Comparison of ENCODE assay signal across 9 mouse cellular contexts in the genomic region with DNA sequence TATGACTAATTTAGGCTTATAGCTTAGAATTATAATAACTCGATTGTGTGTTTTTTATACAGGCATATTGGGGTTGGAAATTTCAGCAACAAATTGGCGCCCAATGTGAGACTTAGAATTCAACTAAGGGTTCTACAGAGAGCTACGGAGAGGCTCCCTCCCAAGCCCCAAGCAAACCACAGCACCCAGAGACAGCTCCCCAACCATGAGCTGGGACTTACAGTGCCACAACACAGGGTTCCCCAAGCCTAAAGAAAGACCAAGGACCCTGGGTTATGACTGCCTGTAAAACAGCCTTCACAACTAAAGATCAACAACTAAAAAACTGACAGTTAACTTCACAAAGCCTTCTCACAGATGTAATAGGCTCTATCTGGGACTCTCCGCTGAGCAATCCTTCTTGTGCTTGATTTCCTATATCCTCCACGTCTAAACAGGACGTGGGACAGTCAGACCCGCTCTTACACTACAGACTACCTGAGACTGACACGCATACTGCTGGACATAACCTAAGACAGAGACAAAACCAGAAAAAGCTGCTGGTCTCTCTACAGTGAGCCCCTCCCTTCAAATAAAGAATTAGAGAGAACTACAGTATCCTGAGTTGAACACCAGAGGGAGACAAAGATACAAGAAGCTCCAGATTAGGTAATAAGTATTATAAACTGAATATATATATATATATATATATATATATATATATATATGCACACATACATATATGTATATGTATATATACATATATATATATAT. TPM values are rescaled to one million over a fixed set of nuclear protein-coding genes. Genes with fewer than 3 reads are reported as not detected.
A peak's percentile ranks its signal among the peaks of the same experiment; 100 is the strongest.
DNase-seq lines count a peak whose midpoint lies in the region; ATAC-seq and TF ChIP-seq lines count a peak whose summit lies in the region.
"Had no signal": no experiment of that assay in that cellular context is flagged by ENCODE, and none has a peak within 500 bp of the region (broad histone marks: within the 10 kb centered on the region; RNA-seq: fewer than 3 reads in every experiment).

No protein-coding gene starts in this region.

- 56% methylated on average over 8 of the region's 8 CpGs for WGBS in kidney, adult 2 months

- H3K27ac ChIP-seq in kidney, adult 2 months (ENCODE audit: insufficient read depth, low read depth, low read length), result no peak overlapping the region
- H3K27ac ChIP-seq: heart, embryonic 15.5 days; lung, embryonic 15.5 days had no signal

- no peak for TF ChIP-seq CTCF in kidney, adult 2 months (conservative IDR thresholded peaks at IDR 0.05; ENCODE audit: insufficient read depth, insufficient read length, low read depth, low read length)
- TF ChIP-seq CTCF in Patski (IDR thresholded peaks at IDR 0.05), result peak; percentile 38

- DNase-seq in kidney, adult 2 months, result peak; percentile 45
- no peak for DNase-seq in kidney, adult 11 months
- peak; percentile 62 for DNase-seq in CD4-positive, CD25-positive, alpha-beta regulatory T cell, adult 2 months (ENCODE audit: low read depth, low spot score)
- no peak for DNase-seq in Patski (ENCODE audit: low read depth, low spot score)
- DNase-seq in frontal cortex, postnatal 36 days (ENCODE audit: low spot score in 2 of 2), result no peak
- DNase-seq in spleen, postnatal 4 days (ENCODE audit: low spot score in 2 of 2), result no peak

- no peaks in the 10 kb centered on the region for H3K36me3 ChIP-seq in kidney, adult 2 months (ENCODE audit: control insufficient read depth, insufficient read depth, low read length)
- H3K36me3 ChIP-seq: heart, embryonic 15.5 days; lung, embryonic 15.5 days had no signal

- CTCF ChIA-PET in Patski (lab: Charles Lee), result interaction anchor here (0.9 to 2.4 kb wide), 13 partner anchors 8 to 500 kb away, joined by 3 to 21 read pairs (median 4); a partner anchor contains a TSS

- POLR2A ChIA-PET in Patski (lab: Charles Lee), result interaction anchor here (0.6 to 2.1 kb wide), 2 partner anchors 70 to 135 kb away, joined by 3 to 5 read pairs; a partner anchor contains a TSS

- ATAC-seq in Patski, result no peak
- peak; percentile 52 for ATAC-seq in inflammation-experienced regulatory T-cells, adult 6 months

- TF ChIP-seq POLR2A in kidney, adult 2 months (IDR thresholded peaks at IDR 0.05; ENCODE audit: low read depth, low read length), result no peak

- H3K4me3 ChIP-seq in kidney, adult 2 months (ENCODE audit: insufficient read depth, low read depth, low read length), result no peak overlapping the region
- H3K4me3 ChIP-seq: heart, embryonic 15.5 days; lung, embryonic 15.5 days had no signal

- no peaks in the 10 kb centered on the region for H3K4me1 ChIP-seq in kidney, adult 2 months (ENCODE audit: control insufficient read depth, insufficient read depth, low read length)
- H3K4me1 ChIP-seq: heart, embryonic 15.5 days; lung, embryonic 15.5 days had no signal

- H3K27me3 ChIP-seq in kidney, adult 2 months (replicated peaks; ENCODE audit: control insufficient read depth, insufficient read depth, low read length), result no peaks in the 10 kb centered on the region
- no peaks in the 10 kb centered on the region for H3K27me3 ChIP-seq in Patski
- H3K27me3 ChIP-seq: heart, embryonic 15.5 days; lung, embryonic 15.5 days had no signal

- in situ Hi-C loops in Patski (cut with MboI; ENCODE audit: low pct_unique_long_range_greater_than_20kb), result loop anchor here (25.0 kb wide), 1 partner anchor 126 kb away; no protein-coding TSS in a partner anchor

RNA-seq across cellular contexts. Expression of a gene that starts 13.6 kb away (rescaled TPM):
- 15.4 and 17.4 TPM in 2 replicates for polyA plus RNA-seq in kidney, adult 2 months (2012; rRNA removed)
- 31.5 TPM for polyA plus RNA-seq in Patski (2021)
- 10 to 100 TPM in 2 of 3 experiments, 1 to 10 TPM in 1; 9.9 to 15.0 (median 10.6) TPM for polyA plus RNA-seq in inflammation-experienced regulatory T-cells, adult 6 months (2017; shearing (Covaris generic))

Comparison
In these comparisons a context has a peak if more than half of its experiments do, and no peak if none do; other contexts are left out.
1. DNase-seq: peak in kidney, adult 2 months (single experiment) and CD4-positive, CD25-positive, alpha-beta regulatory T cell, adult 2 months (single experiment); none in kidney, adult 11 months (single experiment), Patski (single experiment), frontal cortex, postnatal 36 days (0 of 2) and spleen, postnatal 4 days (0 of 2).